Mouse (Mus musculus) frontal cortex, adult 2 months (tissue): ENCODE data around the gene Hhip. TPM values are rescaled to one million over a fixed set of nuclear protein-coding genes. Genes with fewer than 3 reads are reported as not detected.
"Not testable (repeated sequence)": the region's sequence is repeated elsewhere in the genome, so short reads cannot be mapped to it uniquely, and the experiment has no call there.

Experiments used
- DNase-seq, 2 experiments: peaks; one replicate each; pipeline ENCODE4 v3.0.0; 2022; ENCODE audit warnings: low spot score in 1 of 2; ENCODE audit errors: extremely low spot score in 1 of 2
- polyA plus RNA-seq: library from polyadenylated mRNA; depleted of rRNA; stranded (reverse); fragments of >200 nt; gene quantifications from 2 replicates; pipeline ENCODE4 v1.2.3, GENCODE M21; 2012

The Hhip gene
- polyA plus RNA-seq, 1 experiment: 1.6 TPM

- no peak for DNase-seq
These were observed 62.7 kb downstream of the Hhip start for GRCm38 (mm10) chr8:79995075-79995474.

- DNase-seq: no peak
These were observed 64.3 kb downstream of the Hhip start for GRCm38 (mm10) chr8:79993507-79993906.

- DNase-seq: no peak
These were observed 65.5 kb downstream of the Hhip start for GRCm38 (mm10) chr8:79992121-79992848.

GRCm38 (mm10) chr8:79991420-79991819, 66.4 kb downstream of the Hhip start:
- DNase-seq: not testable (repeated sequence)

- no peak for DNase-seq
These were observed 72.9 kb downstream of the Hhip start for GRCm38 (mm10) chr8:79984946-79985345.

- DNase-seq: no peak
These were observed 75.7 kb downstream of the Hhip start for GRCm38 (mm10) chr8:79982144-79982543.

- no peak for DNase-seq
These were observed 91.6 kb downstream of the Hhip start for GRCm38 (mm10) chr8:79966159-79966558.

GRCm38 (mm10) chr8:79952857-79953256, 104.9 kb downstream of the Hhip start:
- DNase-seq: peak in 1 of 2 experiments; percentile 61

GRCm38 (mm10) chr8:79950376-79950775, 107.4 kb downstream of the Hhip start:
- DNase-seq: no peak

- DNase-seq: no peak
These were observed 112.2 kb downstream of the Hhip start for GRCm38 (mm10) chr8:79945501-79946076.

GRCm38 (mm10) chr8:79941070-79941469, 116.7 kb downstream of the Hhip start:
- DNase-seq: no peak

GRCm38 (mm10) chr8:79936856-79937445, 120.9 kb downstream of the Hhip start:
- no peak for DNase-seq

GRCm38 (mm10) chr8:79935793-79936192, 122.0 kb downstream of the Hhip start:
- DNase-seq: no peak

GRCm38 (mm10) chr8:79929202-79929601, 128.6 kb downstream of the Hhip start:
- DNase-seq: no peak

GRCm38 (mm10) chr8:79917211-79917610, 140.6 kb downstream of the Hhip start:
- no peak for DNase-seq
